Mouse (Mus musculus) heart, adult 2 months (tissue): ENCODE results near the gene Gm19345. TPM values are rescaled to one million over a fixed set of nuclear protein-coding genes. Genes with fewer than 3 reads are reported as not detected.

Source experiments
- DNase-seq, 2 experiments: peaks; one replicate each; pipeline ENCODE4 v3.0.0; 2021
- H3K27ac ChIP-seq: fragments of 200-600 bp; 2 replicates; pipeline ENCODE4 v1.8.1; 2022
- H3K27me3 ChIP-seq: fragments of 200-500 bp; 2 replicates; pipeline ENCODE4 v1.6.1; 2012; ENCODE audit warnings: mild to moderate bottlenecking, low read length, inconsistent platforms, mixed read lengths; ENCODE audit not compliant: control insufficient read depth, insufficient read depth
- H3K36me3 ChIP-seq: fragments of 200-500 bp; 2 replicates; pipeline ENCODE4 v1.6.1; 2012; ENCODE audit warnings: low read length, inconsistent platforms; ENCODE audit not compliant: control insufficient read depth, insufficient read depth
- H3K4me1 ChIP-seq: fragments of 200-500 bp; 2 replicates; pipeline ENCODE4 v1.6.1; 2011; ENCODE audit warnings: low read length; ENCODE audit not compliant: control insufficient read depth, insufficient read depth
- H3K4me3 ChIP-seq: fragments of 200-600 bp; 2 replicates; pipeline ENCODE4 v1.8.1; 2022
- H3K79me2 ChIP-seq: fragments of 200-500 bp; replicated peaks from 2 replicates; pipeline ENCODE4 v1.6.1; 2012; ENCODE audit warnings: mild to moderate bottlenecking, inconsistent platforms, low read length, moderate library complexity, mixed read lengths; ENCODE audit not compliant: control insufficient read depth, insufficient read depth
- H3K9ac ChIP-seq: fragments of 200-500 bp; 2 replicates; pipeline ENCODE4 v1.6.1; 2012; ENCODE audit warnings: low read depth, mild to moderate bottlenecking, control low read depth, inconsistent platforms, low read length, mixed read lengths
- CTCF ChIP-seq: fragments of 200-600 bp; IDR thresholded peaks from 2 replicates; pipeline ENCODE4 v1.8.1; 2022; ENCODE audit warnings: antibody characterized with exemption, mild to moderate bottlenecking, moderate library complexity
- EP300 ChIP-seq: fragments of 200-500 bp; IDR thresholded peaks from 2 replicates; pipeline ENCODE4 v1.6.1; 2011; ENCODE audit warnings: low read depth, low read length, control low read depth; ENCODE audit not compliant: insufficient read depth
- POLR2A ChIP-seq: fragments of 200-500 bp; IDR thresholded peaks from 2 replicates; pipeline ENCODE4 v1.6.1; 2011; ENCODE audit warnings: mild to moderate bottlenecking, low read depth, low read length, control low read depth; ENCODE audit not compliant: insufficient read depth
- WGBS: fragments of 180-500 bp; shearing (Covaris S2); methylation state at CpG from one replicate; pipeline ENCODE4 v1.1.7; 2018; 5-methylcytosine and 5-hydroxymethylcytosine counted together
- intact Hi-C: fragments of 180-260 bp; cut with DNase I; formaldehyde crosslinking; loops from one replicate; pipeline ENCODE4 v1.15.1; 2025
- long read RNA-seq: library from polyadenylated mRNA; stranded (forward); transcript quantifications from one replicate; pipeline ENCODE4 v2.0.0, GENCODE M21; 2021
- polyA plus RNA-seq: library from polyadenylated mRNA; depleted of rRNA; stranded (reverse); fragments of >200 nt; gene quantifications from 2 replicates; pipeline ENCODE4 v1.2.3, GENCODE M21; 2012; rRNA removed
- total RNA-seq, 2 experiments: library from RNA; stranded (reverse); gene quantifications; 2 replicates each; pipeline ENCODE4 v1.2.3; 2021

Gene Gm19345
- total RNA-seq: not detected
- polyA plus RNA-seq: not detected in 2 replicates
- long read RNA-seq: 0 reads

- peaks cover 3% of the 10 kb centered on the region; the same call in 1 of the 2 replicates for H3K27me3 ChIP-seq
- no peak within 1 kb of the TSS for H3K27ac ChIP-seq
- no peaks in the 10 kb centered on the region for H3K36me3 ChIP-seq
- peaks cover 4% of the 10 kb centered on the region; the same call in 1 of the 2 replicates for H3K4me1 ChIP-seq
- no peak within 1 kb of the TSS for H3K4me3 ChIP-seq
- H3K9ac ChIP-seq: no peak within 1 kb of the TSS
- WGBS: 4% methylated on average over 33 of the region's 33 CpGs
- no peak for TF ChIP-seq POLR2A
- no peak for TF ChIP-seq EP300
- no peak for TF ChIP-seq CTCF
- no peak for DNase-seq
- H3K79me2 ChIP-seq: no peaks in the 10 kb centered on the region
- intact Hi-C loops: no loop called here
These were observed at the start of gene Gm19345 for GRCm38 (mm10) chr7:19851858-19852570. Gene Gm19345 (plus strand): TSS chr7:19852003.

- Histone ChIP-seq H3K9ac (no peak overlapping the region), H3K27me3 (no peaks in the 10 kb centered on the region), H3K27ac (no peak overlapping the region), H3K4me3 (no peak overlapping the region), H3K4me1 (peaks cover 1% of the 10 kb centered on the region; the same call in 1 of the 2 replicates), H3K36me3 (no peaks in the 10 kb centered on the region), H3K79me2 (no peaks in the 10 kb centered on the region)
- DNase-seq: peak; percentile 66 to 86
- intact Hi-C loops: loop anchor here (1.0 to 10.0 kb wide), 3 partner anchors 40 to 142 kb away; no protein-coding TSS in a partner anchor
- 21% methylated on average over 7 of the region's 7 CpGs for WGBS
- TF ChIP-seq EP300 (peak; percentile 91), POLR2A (no peak), CTCF (peak; percentile 70)
These were observed 48.8 kb upstream of the Gm19345 start for GRCm38 (mm10) chr7:19802995-19803394.

GRCm38 (mm10) chr7:19806356-19806969, 45.3 kb upstream of the Gm19345 start:
- 89% methylated on average over 8 of the region's 8 CpGs for WGBS
- Histone ChIP-seq H3K9ac (no peak overlapping the region), H3K79me2 (no peaks in the 10 kb centered on the region), H3K27ac (no peak overlapping the region), H3K27me3 (no peaks in the 10 kb centered on the region), H3K4me3 (no peak overlapping the region), H3K4me1 (no peaks in the 10 kb centered on the region), H3K36me3 (no peaks in the 10 kb centered on the region)
- DNase-seq: no peak
- TF ChIP-seq EP300: no peak
- TF ChIP-seq POLR2A: no peak
- no peak for TF ChIP-seq CTCF
- intact Hi-C loops: loop anchor here (10.0 kb wide), 1 partner anchor 138 kb away; no protein-coding TSS in a partner anchor

GRCm38 (mm10) chr7:19809369-19809768, 42.4 kb upstream of the Gm19345 start:
- Histone ChIP-seq H3K9ac (peak overlapping the region; percentile 46), H3K27ac (peak overlapping the region; percentile 74), H3K4me3 (peak overlapping the region; percentile 22), H3K4me1 (no peaks in the 10 kb centered on the region), H3K36me3 (no peaks in the 10 kb centered on the region), H3K27me3 (no peaks in the 10 kb centered on the region), H3K79me2 (no peaks in the 10 kb centered on the region)
- intact Hi-C loops: loop anchor here (10.0 kb wide), 1 partner anchor 135 kb away; no protein-coding TSS in a partner anchor
- peak; percentile 42; the same call in 1 of the 2 replicates for TF ChIP-seq EP300
- TF ChIP-seq CTCF: no peak
- TF ChIP-seq POLR2A: peak; percentile 42; the same call in 1 of the 2 replicates
- peak in 1 of 2 experiments; percentile 56 for DNase-seq
- 45% methylated on average over 27 of the region's 27 CpGs for WGBS

- Histone ChIP-seq H3K9ac (0 out of 2 replicates have a peak overlapping the region, but pooled peaks have one; percentile 7), H3K36me3 (no peaks in the 10 kb centered on the region), H3K4me3 (no peak overlapping the region), H3K79me2 (no peaks in the 10 kb centered on the region), H3K27me3 (no peaks in the 10 kb centered on the region), H3K27ac (no peak overlapping the region), H3K4me1 (peaks cover 3% of the 10 kb centered on the region)
- 36% methylated on average over 22 of the region's 22 CpGs for WGBS
- DNase-seq: peak; percentile 61 to 63
- no peak for TF ChIP-seq EP300
- no peak for TF ChIP-seq CTCF
- no peak for TF ChIP-seq POLR2A
- intact Hi-C loops: no loop called here
These were observed 40.7 kb upstream of the Gm19345 start for GRCm38 (mm10) chr7:19811114-19811513.
